Mouse (Mus musculus) cerebellum, postnatal 10 days (tissue): ENCODE data around the gene Ranbp9.

Experiments
- DNase-seq, 2 experiments: peaks; one replicate each; pipeline ENCODE4 v3.0.0; 2021; ENCODE audit warnings: mixed read lengths in 2 of 2

Ranbp9 gene

DNA sequence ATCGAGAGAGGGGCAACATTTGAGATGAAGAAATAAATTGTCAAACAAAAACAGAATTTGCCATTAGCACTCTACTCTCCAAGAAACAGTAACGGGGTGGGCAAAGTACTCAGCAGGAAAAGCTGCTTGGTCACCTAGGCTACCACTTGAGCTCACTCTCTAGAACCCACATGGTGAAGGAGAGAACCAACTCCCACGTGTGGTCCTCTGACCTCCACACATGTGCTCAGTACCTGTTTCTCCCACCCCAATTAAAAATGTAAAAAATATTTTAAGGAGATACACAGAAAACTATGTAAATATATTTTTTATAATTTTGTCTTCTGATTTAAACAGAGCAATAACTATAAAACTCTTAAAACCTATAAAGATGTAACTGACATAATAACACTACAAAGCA, 33.4 kb downstream of the Ranbp9 start:
- no peak for DNase-seq

GRCm38 (mm10) chr13:43445754-43446153, 35.3 kb downstream of the Ranbp9 start:
- DNase-seq: no peak

GRCm38 (mm10) chr13:43444717-43445116, 36.4 kb downstream of the Ranbp9 start:
- no peak for DNase-seq

- no peak for DNase-seq
Measured at GRCm38 (mm10) chr13:43443706-43444105, 37.4 kb downstream of the Ranbp9 start.

GRCm38 (mm10) chr13:43442551-43442950, 38.5 kb downstream of the Ranbp9 start:
- no peak for DNase-seq

- no peak for DNase-seq
Measured at GRCm38 (mm10) chr13:43440376-43440775, 40.7 kb downstream of the Ranbp9 start.

GRCm38 (mm10) chr13:43433395-43433794, 47.7 kb downstream of the Ranbp9 start:
- DNase-seq: no peak

GRCm38 (mm10) chr13:43428436-43428835, 52.6 kb downstream of the Ranbp9 start:
- DNase-seq: peak in 1 of 2 experiments; percentile 12

GRCm38 (mm10) chr13:43415249-43415648, 65.8 kb downstream of the Ranbp9 start:
- DNase-seq: no peak

DNA sequence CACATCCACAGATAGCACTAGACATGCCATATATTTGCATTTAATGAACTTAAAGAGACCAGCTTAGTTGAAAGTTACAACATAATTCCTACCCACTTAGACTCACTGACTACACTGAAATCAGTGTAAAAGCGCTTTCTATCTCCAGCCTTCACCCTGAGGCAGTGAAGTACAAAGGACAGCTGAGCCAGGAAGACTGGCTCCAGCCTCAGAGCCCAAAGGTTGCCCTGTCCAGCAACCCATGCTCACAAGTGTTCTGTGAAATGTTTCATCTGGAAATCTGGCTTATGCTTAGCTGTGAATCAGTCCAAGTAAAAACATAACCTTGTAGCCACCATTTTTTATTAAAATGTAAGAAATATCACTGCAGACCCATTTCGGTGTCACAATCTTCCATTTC, 67.5 kb downstream of the Ranbp9 start:
- DNase-seq: no peak

- DNase-seq: no peak
Measured at GRCm38 (mm10) chr13:43412311-43412710, 68.8 kb downstream of the Ranbp9 start.

DNA sequence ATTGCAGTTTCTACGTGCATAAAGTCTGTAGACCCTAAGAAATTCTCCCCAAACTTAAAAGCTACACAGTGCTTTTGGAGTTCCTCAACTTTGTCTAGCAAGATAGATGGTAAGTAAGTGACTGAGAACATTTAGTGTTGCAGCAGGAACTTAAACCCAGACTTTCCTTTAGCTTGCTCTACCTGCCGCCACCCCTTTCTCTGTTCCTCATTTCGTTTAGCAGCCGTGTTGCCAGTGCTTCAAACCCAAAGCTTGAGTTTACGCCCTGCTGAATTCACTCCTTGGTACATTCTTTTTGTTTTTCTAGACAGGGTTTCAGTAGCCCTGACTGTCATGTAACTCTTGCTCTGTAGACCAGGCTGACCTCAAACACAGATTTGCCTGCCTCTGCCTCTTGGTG, 81.5 kb downstream of the Ranbp9 start:
- no peak for DNase-seq

DNA sequence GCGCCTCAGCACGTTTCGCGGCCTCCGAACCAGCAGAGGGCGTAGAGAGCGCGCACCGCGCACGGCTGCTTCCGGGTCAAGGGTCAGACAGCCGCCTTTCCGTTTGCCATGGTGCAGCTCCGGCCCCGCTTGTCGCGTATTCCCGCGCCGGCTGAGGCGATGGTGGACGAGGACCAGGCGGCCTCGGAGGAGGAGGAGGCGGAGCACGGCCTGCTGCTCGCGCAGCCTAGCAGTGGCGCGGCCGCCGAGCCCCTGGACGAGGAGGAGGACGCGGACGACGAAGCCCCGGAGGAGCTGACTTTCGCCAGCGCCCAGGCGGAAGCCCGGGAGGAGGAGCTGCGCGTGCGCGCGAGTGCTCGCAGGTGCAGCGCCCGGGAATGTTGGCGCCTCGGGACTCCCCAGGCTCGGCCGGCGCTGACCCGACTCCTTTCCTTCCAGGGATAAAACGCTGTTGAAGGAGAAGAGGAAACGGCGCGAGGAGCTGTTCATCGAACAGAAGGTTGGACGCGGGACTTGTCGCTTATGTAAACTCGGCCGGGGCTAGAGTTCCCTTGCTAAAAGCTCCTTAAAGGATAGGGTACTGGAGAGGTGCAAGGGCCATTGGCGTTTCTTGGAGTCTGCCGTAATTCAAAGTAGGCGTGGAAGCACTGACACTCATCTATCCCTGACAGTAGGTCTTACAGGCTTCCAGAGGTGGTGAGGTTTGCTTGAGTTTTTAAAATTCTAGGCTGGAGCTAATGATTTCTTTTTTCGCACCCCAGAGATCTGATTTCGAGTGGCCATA, 82.6 kb downstream of the Ranbp9 start, which contains the start of gene Nol7:
Gene Nol7, plus strand, starts transcription at position 94 of the 784 bp plus-strand sequence.
- DNase-seq: peak; percentile 98 to 100

- peak in 1 of 2 experiments; percentile 29 for DNase-seq
Measured at GRCm38 (mm10) chr13:43397700-43398296, 83.3 kb downstream of the Ranbp9 start.

DNA sequence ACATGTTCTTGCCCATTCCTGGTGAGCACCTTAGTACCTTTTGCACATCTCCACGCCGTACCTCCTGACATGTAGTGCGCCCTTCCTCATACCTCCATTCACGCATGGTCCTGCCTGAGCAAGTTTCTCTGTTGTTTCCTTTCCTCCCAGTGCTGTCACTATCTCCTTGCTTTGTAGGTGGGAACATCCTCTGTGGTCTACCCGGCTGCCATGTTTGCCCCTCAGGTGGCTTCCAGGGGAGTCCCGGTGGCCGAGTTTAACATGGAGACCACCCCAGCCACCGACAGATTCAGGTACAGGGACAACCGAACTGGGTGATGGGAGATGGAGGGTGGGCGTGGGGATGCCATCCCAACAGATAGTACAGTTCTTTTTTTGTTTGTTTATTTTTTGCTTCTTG, 95.8 kb downstream of the Ranbp9 start:
- no peak for DNase-seq

DNA sequence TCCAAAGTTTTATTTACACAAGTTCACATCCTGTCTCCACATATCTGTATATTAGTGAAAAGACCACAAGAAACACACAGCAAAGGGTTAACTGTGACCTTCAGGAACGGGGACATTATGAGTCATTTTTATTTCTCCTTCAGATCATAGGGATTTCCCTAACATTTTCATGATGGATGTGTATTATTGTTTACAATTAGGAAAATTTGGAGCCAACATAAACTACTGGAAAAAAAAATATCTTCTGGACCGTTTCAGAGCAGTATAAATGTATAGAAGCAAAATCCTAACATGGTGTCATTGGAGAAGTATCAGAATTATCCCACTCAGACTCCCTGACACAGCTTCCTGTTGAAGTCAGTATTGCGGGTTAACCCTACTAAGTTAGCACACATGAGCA, 101.1 kb downstream of the Ranbp9 start:
- DNase-seq: no peak

GRCm38 (mm10) chr13:43374918-43375432, 106.1 kb downstream of the Ranbp9 start:
- DNase-seq: no peak

DNA sequence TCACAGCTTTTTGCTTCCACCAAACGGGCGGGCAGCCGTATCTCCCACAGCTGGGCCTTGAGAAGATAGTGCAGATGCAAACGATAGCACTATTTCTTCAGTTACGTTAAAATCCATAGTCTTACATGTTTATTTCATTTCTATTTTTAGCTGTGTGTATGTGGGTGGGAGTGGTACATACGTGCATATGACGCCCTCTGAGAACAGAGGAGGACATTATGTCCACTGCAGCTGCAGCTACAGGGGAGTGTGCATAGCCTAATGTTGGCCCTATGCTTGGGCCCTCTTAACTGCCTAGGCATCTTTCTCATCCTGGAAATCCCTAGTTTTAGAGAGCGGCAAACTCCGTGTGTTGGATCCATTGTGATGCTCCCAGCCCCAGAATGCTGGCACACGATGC, 106.9 kb downstream of the Ranbp9 start:
- no peak for DNase-seq

- DNase-seq: no peak
Measured at GRCm38 (mm10) chr13:43372892-43373291, 108.2 kb downstream of the Ranbp9 start.

- no peak for DNase-seq
Measured at GRCm38 (mm10) chr13:43370063-43370462, 111.0 kb downstream of the Ranbp9 start.

GRCm38 (mm10) chr13:43365825-43366184, 115.3 kb downstream of the Ranbp9 start:
- no peak for DNase-seq

- peak; percentile 96 for DNase-seq
Measured at GRCm38 (mm10) chr13:43364985-43365824, 115.9 kb downstream of the Ranbp9 start, which contains the start of gene Sirt5. Gene Sirt5 (plus strand): TSS chr13:43365496.

DNA sequence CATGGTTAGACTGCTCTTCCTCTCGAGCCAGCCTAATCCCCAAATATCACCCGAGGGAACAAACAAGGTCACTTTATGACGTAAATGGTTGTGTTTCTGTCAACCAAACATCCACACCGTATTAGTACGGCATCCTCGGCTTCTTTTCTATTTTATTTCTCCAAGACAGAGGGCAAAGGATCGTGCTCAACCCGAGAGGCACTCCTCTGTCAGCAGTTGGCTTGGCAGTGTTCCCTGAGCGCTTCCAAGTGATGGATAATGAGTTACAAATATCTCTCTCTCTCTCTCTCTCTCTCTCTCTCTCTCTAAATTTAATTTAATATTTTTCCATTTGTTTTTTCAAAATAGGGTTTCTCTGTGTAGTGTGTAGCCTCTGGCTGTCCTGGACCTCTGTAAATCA, 118.7 kb downstream of the Ranbp9 start:
- DNase-seq: peak; percentile 64 to 72
